Comparison of ENCODE assay signal across 8 mouse cellular contexts in the genomic region with DNA sequence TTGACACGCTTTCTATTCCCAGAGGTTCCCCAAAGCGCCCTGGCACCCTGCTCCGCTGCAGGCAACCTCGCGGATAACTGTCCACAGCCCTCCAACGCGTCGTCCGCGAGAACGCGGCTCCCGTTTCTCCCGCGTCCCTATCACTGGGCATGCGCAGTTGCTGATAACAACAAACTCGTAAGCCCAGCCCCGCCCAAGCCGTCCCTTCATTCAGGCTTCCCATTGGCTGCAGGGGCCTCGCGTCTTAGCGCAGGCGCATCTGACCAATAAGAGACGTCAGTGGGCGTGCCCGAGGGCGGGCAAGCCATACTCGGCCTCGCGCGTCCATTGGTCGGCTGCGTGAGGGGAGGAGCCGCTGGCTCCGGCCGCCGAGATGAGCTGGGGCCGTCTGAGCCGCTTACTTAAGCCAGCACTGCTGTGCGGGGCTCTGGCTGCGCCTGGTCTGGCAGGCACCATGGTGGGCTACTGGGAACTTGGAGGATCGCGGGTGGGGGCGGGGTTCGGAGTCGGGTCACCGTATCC. TPM values are rescaled to one million over a fixed set of nuclear protein-coding genes. Genes with fewer than 3 reads are reported as not detected.
A peak's percentile ranks its signal among the peaks of the same experiment; 100 is the strongest.
DNase-seq lines count a peak whose midpoint lies in the region; ATAC-seq and TF ChIP-seq lines count a peak whose summit lies in the region.

No protein-coding gene starts in this region.

- intact Hi-C loops in gastrocnemius, adult 2 months (cut with DNase I) = loop anchor here (1.0 to 5.0 kb wide), 2 partner anchors 61 to 66 kb away; partner anchors contain the start of gene Cnn2

- peak overlapping the region; percentile 100 for H3K27ac ChIP-seq in gastrocnemius, adult 2 months

- peaks cover 82% of the 10 kb centered on the region for H3K4me1 ChIP-seq in megakaryocyte, embryonic 14.5 days

- no peaks in the 10 kb centered on the region for H3K9me3 ChIP-seq in megakaryocyte, embryonic 14.5 days

- no peak for TF ChIP-seq CTCF in gastrocnemius, adult 2 months (IDR thresholded peaks at IDR 0.05)

- peaks cover 44% of the 10 kb centered on the region for H3K36me3 ChIP-seq in megakaryocyte, embryonic 14.5 days (replicated peaks; ENCODE audit: low read length)

- H3K27me3 ChIP-seq in megakaryocyte, embryonic 14.5 days (replicated peaks) = no peaks in the 10 kb centered on the region

- H3K4me3 ChIP-seq in gastrocnemius, adult 2 months = peak overlapping the region; percentile 88
- peak overlapping the region; percentile 97 for H3K4me3 ChIP-seq in megakaryocyte, embryonic 14.5 days (replicated peaks)

- ATAC-seq in common myeloid progenitor, adult 5-6 weeks (replicated peaks; ENCODE audit: low read depth, poor library complexity, severe bottlenecking) = peak; percentile 90

- DNase-seq in ZHBTc4 (ENCODE audit: low read depth, low spot score) = peak; percentile 100
- DNase-seq in gastrocnemius, adult 2 months = peak; percentile 100
- peak; percentile 96 for DNase-seq in hindlimb bud, embryonic 11.5 days (ENCODE audit: extremely low spot score, low read depth, low spot score)
- peak; percentile 94 to 100 for DNase-seq in left cerebral cortex, adult 8-10 months (ENCODE audit: low spot score in 2 of 2)
- peak; percentile 100 for DNase-seq in right cerebral cortex, postnatal 10 days (ENCODE audit: low spot score in 2 of 2)
- peak; percentile 98 for DNase-seq in urinary bladder, postnatal 25 days (ENCODE audit: low spot score)

RNA-seq across cellular contexts. Expression of gene Gpx4, which starts 6.4 kb away (rescaled TPM):
- total RNA-seq in common myeloid progenitor, adult 5-6 weeks (2017) = 451 and 481 TPM in 2 replicates
- 100 to 1,000 TPM; 552 to 603 TPM for total RNA-seq in gastrocnemius, adult 2 months (2021)
- 100 to 1,000 TPM; 472 to 551 (median 538) TPM for total RNA-seq in left cerebral cortex, adult 8-10 months (2022)
- polyA plus RNA-seq in megakaryocyte, embryonic 14.5 days (2012; ENCODE audit: insufficient read depth, low replicate concordance) = 3,942 and 9,172 TPM in 2 replicates

RNA-seq across cellular contexts. Expression of gene Polr2e, which starts 13.7 kb away (rescaled TPM):
- 145 and 146 TPM in 2 replicates for total RNA-seq in common myeloid progenitor, adult 5-6 weeks (2017)
- 10 to 100 TPM; 42.0 to 50.9 TPM for total RNA-seq in gastrocnemius, adult 2 months (2021)
- 10 to 100 TPM; 64.7 to 80.4 (median 72.9) TPM for total RNA-seq in left cerebral cortex, adult 8-10 months (2022)
- 147 and 260 TPM in 2 replicates for polyA plus RNA-seq in megakaryocyte, embryonic 14.5 days (2012; ENCODE audit: insufficient read depth, low replicate concordance)

RNA-seq across cellular contexts. Expression of gene Arhgap45, which starts 36.9 kb away (rescaled TPM):
- 85.6 and 106 TPM in 2 replicates for total RNA-seq in common myeloid progenitor, adult 5-6 weeks (2017)
- total RNA-seq in gastrocnemius, adult 2 months (2021) = 1 to 10 TPM in 1 of 2 experiments, under 1 TPM in 1; 0.97 to 1.4 TPM
- 1 to 10 TPM; 3.6 to 9.6 (median 6.0) TPM for total RNA-seq in left cerebral cortex, adult 8-10 months (2022)
- polyA plus RNA-seq in megakaryocyte, embryonic 14.5 days (2012; ENCODE audit: insufficient read depth, low replicate concordance) = 375 and 477 TPM in 2 replicates

RNA-seq across cellular contexts. Expression of gene Sbno2, which starts 52.1 kb away (rescaled TPM):
- total RNA-seq in common myeloid progenitor, adult 5-6 weeks (2017) = 16.2 and 22.3 TPM in 2 replicates
- total RNA-seq in gastrocnemius, adult 2 months (2021) = 1 to 10 TPM; 6.2 to 7.1 TPM
- total RNA-seq in left cerebral cortex, adult 8-10 months (2022) = 10 to 100 TPM; 16.2 to 32.0 (median 20.3) TPM
- 151 and 347 TPM in 2 replicates for polyA plus RNA-seq in megakaryocyte, embryonic 14.5 days (2012; ENCODE audit: insufficient read depth, low replicate concordance)

RNA-seq across cellular contexts. Expression of gene Abca7, which starts 57.0 kb away (rescaled TPM):
- 10.7 and 15.5 TPM in 2 replicates for total RNA-seq in common myeloid progenitor, adult 5-6 weeks (2017)
- total RNA-seq in gastrocnemius, adult 2 months (2021) = 1 to 10 TPM; 6.7 to 7.2 TPM
- total RNA-seq in left cerebral cortex, adult 8-10 months (2022) = 10 to 100 TPM; 11.0 to 12.3 (median 12.0) TPM
- polyA plus RNA-seq in megakaryocyte, embryonic 14.5 days (2012; ENCODE audit: insufficient read depth, low replicate concordance) = 47.4 and 62.2 TPM in 2 replicates

Comparison
In these comparisons a context has a peak if more than half of its experiments do, and no peak if none do; other contexts are left out.
1. Peak in every context shown above with its lines: DNase-seq, ATAC-seq, H3K4me3 ChIP-seq and H3K27ac ChIP-seq.